In genomic region chr2:165583044-165583443, GRCm38 (mm10) we compare ENCODE assay signal across 22 mouse cellular contexts. TPM values are rescaled to one million over a fixed set of nuclear protein-coding genes. Genes with fewer than 3 reads are reported as not detected.
"Had no signal": no experiment of that assay in that cellular context is flagged by ENCODE, and none has a peak within 500 bp of the region (broad histone marks: within the 10 kb centered on the region; RNA-seq: fewer than 3 reads in every experiment).

No protein-coding gene starts in this region.

- H3K9me3 ChIP-seq: limb, embryonic 15.5 days; neural tube, embryonic 13.5 days; stomach, embryonic 15.5 days had no signal

- DNase-seq: kidney, postnatal 25 days; layer of hippocampus, adult 9-11 months; liver, postnatal 0 days; lung, embryonic 14.5 days; midbrain, embryonic 14.5 days; retina, postnatal 1 day; right cerebral cortex, postnatal 25 days; spleen, adult 18-20 months; thymus, adult 18-20 months; thymus, postnatal 14 days; thymus, postnatal 4 days had no signal

- H3K27ac ChIP-seq: kidney, postnatal 0 days; layer of hippocampus, adult 2 months; limb, embryonic 12.5 days; limb, embryonic 15.5 days; liver, embryonic 14.5 days; macrophage; neural tube, embryonic 13.5 days; stomach, embryonic 15.5 days had no signal

- ATAC-seq: liver, postnatal 0 days; lung, postnatal 0 days had no signal

- H3K4me2 ChIP-seq: limb, embryonic 12.5 days; limb, embryonic 15.5 days; liver, embryonic 11.5 days; lung, embryonic 14.5 days; neural tube, embryonic 13.5 days; stomach, embryonic 15.5 days had no signal

- H3K9ac ChIP-seq: limb, embryonic 12.5 days; limb, embryonic 15.5 days; liver, embryonic 14.5 days; liver, postnatal 0 days; lung, embryonic 14.5 days; neural tube, embryonic 13.5 days; stomach, embryonic 15.5 days had no signal

- H3K4me3 ChIP-seq: layer of hippocampus, adult 2 months; limb, embryonic 12.5 days; limb, embryonic 15.5 days; myocyte; neural tube, embryonic 13.5 days; stomach, embryonic 15.5 days had no signal

- H3K36me3 ChIP-seq: limb, embryonic 12.5 days; limb, embryonic 15.5 days; neural tube, embryonic 13.5 days; stomach, embryonic 15.5 days had no signal

- H3K4me1 ChIP-seq: stomach, embryonic 15.5 days had no signal

- H3K27me3 ChIP-seq: limb, embryonic 15.5 days; neural tube, embryonic 13.5 days; stomach, embryonic 15.5 days had no signal

RNA-seq across cellular contexts. Expression of gene Eya2, which starts 11.8 kb away (rescaled TPM):
- polyA plus RNA-seq: macrophage had no signal
